Mouse (Mus musculus): ENCODE measurements around the gene Cttnbp2.

Cttnbp2 gene

GRCm38 (mm10) chr6:18514480-18515352 is at the start of gene Cttnbp2:
Cttnbp2 (minus strand) TSS chr6:18514843.
- no peaks in the 10 kb centered on the region for H3K27me3 ChIP-seq (ENCODE audit: control insufficient read depth, insufficient read depth, low read length, poor library complexity, severe bottlenecking)
- no peak for DNase-seq (ENCODE audit: low read depth, low spot score)
- no peaks in the 10 kb centered on the region for H3K36me3 ChIP-seq (ENCODE audit: control insufficient read depth, insufficient read depth, low read length, poor library complexity, severe bottlenecking)

GRCm38 (mm10) chr6:18559019-18559418 is 44.4 kb upstream of the Cttnbp2 start:
- H3K36me3 ChIP-seq (ENCODE audit: control insufficient read depth, insufficient read depth, low read length, poor library complexity, severe bottlenecking): no peaks in the 10 kb centered on the region
- DNase-seq (ENCODE audit: low read depth, low spot score): no peak
- no peaks in the 10 kb centered on the region for H3K27me3 ChIP-seq (ENCODE audit: control insufficient read depth, insufficient read depth, low read length, poor library complexity, severe bottlenecking)

GRCm38 (mm10) chr6:18547516-18548465 is 33.1 kb upstream of the Cttnbp2 start:
- H3K36me3 ChIP-seq (ENCODE audit: control insufficient read depth, insufficient read depth, low read length, poor library complexity, severe bottlenecking): no peaks in the 10 kb centered on the region
- no peaks in the 10 kb centered on the region for H3K27me3 ChIP-seq (ENCODE audit: control insufficient read depth, insufficient read depth, low read length, poor library complexity, severe bottlenecking)
- DNase-seq (ENCODE audit: low read depth, low spot score): no peak

GRCm38 (mm10) chr6:18543878-18544277 is 29.2 kb upstream of the Cttnbp2 start:
- no peak for DNase-seq (ENCODE audit: low read depth, low spot score)
- H3K27me3 ChIP-seq (ENCODE audit: control insufficient read depth, insufficient read depth, low read length, poor library complexity, severe bottlenecking): no peaks in the 10 kb centered on the region
- H3K36me3 ChIP-seq (ENCODE audit: control insufficient read depth, insufficient read depth, low read length, poor library complexity, severe bottlenecking): no peaks in the 10 kb centered on the region

GRCm38 (mm10) chr6:18540396-18540795 is 25.8 kb upstream of the Cttnbp2 start:
- Histone ChIP-seq H3K36me3 (ENCODE audit: control insufficient read depth, insufficient read depth, low read length, poor library complexity, severe bottlenecking) (no peaks in the 10 kb centered on the region), H3K27me3 (ENCODE audit: control insufficient read depth, insufficient read depth, low read length, poor library complexity, severe bottlenecking) (no peaks in the 10 kb centered on the region)
- no peak for DNase-seq (ENCODE audit: low read depth, low spot score)

GRCm38 (mm10) chr6:18530394-18530793 is 15.8 kb upstream of the Cttnbp2 start:
- no peaks in the 10 kb centered on the region for H3K27me3 ChIP-seq (ENCODE audit: control insufficient read depth, insufficient read depth, low read length, poor library complexity, severe bottlenecking)
- DNase-seq (ENCODE audit: low read depth, low spot score): no peak

GRCm38 (mm10) chr6:18517626-18518025 is 3.0 kb upstream of the Cttnbp2 start:
- Histone ChIP-seq H3K36me3 (ENCODE audit: control insufficient read depth, insufficient read depth, low read length, poor library complexity, severe bottlenecking) (no peaks in the 10 kb centered on the region), H3K27me3 (ENCODE audit: control insufficient read depth, insufficient read depth, low read length, poor library complexity, severe bottlenecking) (no peaks in the 10 kb centered on the region)
- no peak for DNase-seq (ENCODE audit: low read depth, low spot score)

More at GRCm38 (mm10) chr6:18530394-18530793, 15.8 kb upstream of the Cttnbp2 start:
- H3K36me3 ChIP-seq (ENCODE audit: control insufficient read depth, insufficient read depth, low read length, poor library complexity, severe bottlenecking): no peaks in the 10 kb centered on the region

GRCm38 (mm10) chr6:18513611-18514473 is 801 bp downstream of the Cttnbp2 start:
- H3K36me3 ChIP-seq (ENCODE audit: control insufficient read depth, insufficient read depth, low read length, poor library complexity, severe bottlenecking): no peaks in the 10 kb centered on the region
- no peak for DNase-seq (ENCODE audit: low read depth, low spot score)
- no peaks in the 10 kb centered on the region for H3K27me3 ChIP-seq (ENCODE audit: control insufficient read depth, insufficient read depth, low read length, poor library complexity, severe bottlenecking)

- DNase-seq (ENCODE audit: low read depth, low spot score): no peak
- Histone ChIP-seq H3K27me3 (ENCODE audit: control insufficient read depth, insufficient read depth, low read length, poor library complexity, severe bottlenecking) (no peaks in the 10 kb centered on the region), H3K36me3 (ENCODE audit: control insufficient read depth, insufficient read depth, low read length, poor library complexity, severe bottlenecking) (no peaks in the 10 kb centered on the region)
Measured at GRCm38 (mm10) chr6:18511886-18512285, 2.8 kb downstream of the Cttnbp2 start.

- Histone ChIP-seq H3K36me3 (ENCODE audit: control insufficient read depth, insufficient read depth, low read length, poor library complexity, severe bottlenecking) (no peaks in the 10 kb centered on the region), H3K27me3 (ENCODE audit: control insufficient read depth, insufficient read depth, low read length, poor library complexity, severe bottlenecking) (no peaks in the 10 kb centered on the region)
- DNase-seq (ENCODE audit: low read depth, low spot score): no peak
Measured at GRCm38 (mm10) chr6:18508036-18508435, 6.6 kb downstream of the Cttnbp2 start.

- no peak for DNase-seq (ENCODE audit: low read depth, low spot score)
- Histone ChIP-seq H3K36me3 (ENCODE audit: control insufficient read depth, insufficient read depth, low read length, poor library complexity, severe bottlenecking) (no peaks in the 10 kb centered on the region), H3K27me3 (ENCODE audit: control insufficient read depth, insufficient read depth, low read length, poor library complexity, severe bottlenecking) (no peaks in the 10 kb centered on the region; the same call in 1 of the 2 replicates)
Measured at GRCm38 (mm10) chr6:18499833-18500232, 14.8 kb downstream of the Cttnbp2 start.

- no peak for DNase-seq (ENCODE audit: low read depth, low spot score)
- H3K36me3 ChIP-seq (ENCODE audit: control insufficient read depth, insufficient read depth, low read length, poor library complexity, severe bottlenecking): no peaks in the 10 kb centered on the region
- no peaks in the 10 kb centered on the region for H3K27me3 ChIP-seq (ENCODE audit: control insufficient read depth, insufficient read depth, low read length, poor library complexity, severe bottlenecking)
Measured at GRCm38 (mm10) chr6:18492977-18493376, 21.7 kb downstream of the Cttnbp2 start.

GRCm38 (mm10) chr6:18492248-18492901 is 22.3 kb downstream of the Cttnbp2 start:
- H3K27me3 ChIP-seq (ENCODE audit: control insufficient read depth, insufficient read depth, low read length, poor library complexity, severe bottlenecking): no peaks in the 10 kb centered on the region
- no peaks in the 10 kb centered on the region for H3K36me3 ChIP-seq (ENCODE audit: control insufficient read depth, insufficient read depth, low read length, poor library complexity, severe bottlenecking)
- DNase-seq (ENCODE audit: low read depth, low spot score): no peak

GRCm38 (mm10) chr6:18485087-18485486 is 29.6 kb downstream of the Cttnbp2 start:
- DNase-seq (ENCODE audit: low read depth, low spot score): no peak
- H3K27me3 ChIP-seq (ENCODE audit: control insufficient read depth, insufficient read depth, low read length, poor library complexity, severe bottlenecking): no peaks in the 10 kb centered on the region
- no peaks in the 10 kb centered on the region for H3K36me3 ChIP-seq (ENCODE audit: control insufficient read depth, insufficient read depth, low read length, poor library complexity, severe bottlenecking)
